Mouse (Mus musculus) thymus, adult 2 months (tissue): ENCODE data around the gene Bricd5.

ENCODE experiments used
- CTCF ChIP-seq: fragments of 200-500 bp; IDR thresholded peaks from 2 replicates; pipeline ENCODE4 v1.5.1; 2012; ENCODE audit warnings: mild to moderate bottlenecking, control low read depth, low read length, moderate library complexity, borderline replicate concordance; ENCODE audit not compliant: control insufficient read depth, poor library complexity, insufficient read depth; ENCODE audit errors: extremely low read depth
- POLR2A ChIP-seq: fragments of 200-500 bp; IDR thresholded peaks from 2 replicates; pipeline ENCODE4 v1.6.1; 2012; ENCODE audit warnings: mild to moderate bottlenecking, low read length, control low read depth, moderate library complexity; ENCODE audit not compliant: control insufficient read depth, poor library complexity, insufficient read depth; ENCODE audit errors: extremely low read depth

GRCm38 (mm10) chr17:24468636-24469246 is 4.9 kb upstream of the Bricd5 start:
- TF ChIP-seq CTCF (no peak), POLR2A (no peak)
